Mouse (Mus musculus): ENCODE measurements around the gene Anxa2. TPM values are rescaled to one million over a fixed set of nuclear protein-coding genes. Genes with fewer than 3 reads are reported as not detected.

The Anxa2 gene
- total RNA-seq, 1 experiment, result 344 TPM

GRCm38 (mm10) chr9:69431863-69432555, 21.4 kb upstream of the Anxa2 start:
- in situ Hi-C loops (cut with MboI; ENCODE audit: low sequenced_read_pairs in 2 of 2, unreplicated experiment in 2 of 2), result no loop called here
- Histone ChIP-seq H3K9ac (ENCODE audit: insufficient read depth, low read depth, low read length, poor library complexity, severe bottlenecking) (no peak overlapping the region), H3K4me1 (ENCODE audit: control insufficient read depth in 2 of 2, insufficient read depth in 2 of 2, low read length in 2 of 2, poor library complexity in 1 of 2) (no peaks in the 10 kb centered on the region), H3K4me3 (ENCODE audit: insufficient read depth in 1 of 2, low read depth in 1 of 2, low read length in 2 of 2, poor library complexity in 1 of 2, severe bottlenecking in 1 of 2) (no peak overlapping the region), H3K36me3 (ENCODE audit: control insufficient read depth, insufficient read depth, low read length, poor library complexity, severe bottlenecking) (no peaks in the 10 kb centered on the region), H3K9me3 (ENCODE audit: control insufficient read depth, insufficient read depth, low read depth, low read length) (no peaks in the 10 kb centered on the region), H3K27ac (ENCODE audit: insufficient read depth, low read depth, low read length, poor library complexity, severe bottlenecking) (no peak overlapping the region)
- no peak for DNase-seq (ENCODE audit: low read depth, low spot score)
- TF ChIP-seq MAFK (IDR thresholded peaks at IDR 0.05; ENCODE audit: insufficient read depth, low read depth, low read length), result no peak
- no peak for TF ChIP-seq HCFC1 (IDR thresholded peaks at IDR 0.05; ENCODE audit: borderline replicate concordance, insufficient read depth, low read length)
- TF ChIP-seq ZNF384 (IDR thresholded peaks at IDR 0.05; ENCODE audit: low read depth, low read length), result no peak
- TF ChIP-seq ZC3H11A (IDR thresholded peaks at IDR 0.05; ENCODE audit: borderline replicate concordance, low read depth, low read length), result no peak
- TF ChIP-seq CHD2 (IDR thresholded peaks at IDR 0.05; ENCODE audit: low read depth, low read length), result no peak

GRCm38 (mm10) chr9:69435194-69435593, 18.2 kb upstream of the Anxa2 start:
- H3K27ac ChIP-seq (ENCODE audit: insufficient read depth, low read depth, low read length, poor library complexity, severe bottlenecking), result no peak overlapping the region
- H3K4me3 ChIP-seq (ENCODE audit: insufficient read depth in 1 of 2, low read depth in 1 of 2, low read length in 2 of 2, poor library complexity in 1 of 2, severe bottlenecking in 1 of 2), result no peak overlapping the region
- no peak for TF ChIP-seq CHD2 (IDR thresholded peaks at IDR 0.05; ENCODE audit: low read depth, low read length)
- no peak for TF ChIP-seq ZC3H11A (IDR thresholded peaks at IDR 0.05; ENCODE audit: borderline replicate concordance, low read depth, low read length)
- no peak for TF ChIP-seq MAFK (IDR thresholded peaks at IDR 0.05; ENCODE audit: insufficient read depth, low read depth, low read length)
- TF ChIP-seq HCFC1 (IDR thresholded peaks at IDR 0.05; ENCODE audit: borderline replicate concordance, insufficient read depth, low read length), result no peak
- TF ChIP-seq ZNF384 (IDR thresholded peaks at IDR 0.05; ENCODE audit: low read depth, low read length), result no peak
- in situ Hi-C loops (cut with MboI; ENCODE audit: low sequenced_read_pairs in 2 of 2, unreplicated experiment in 2 of 2), result no loop called here
- no peak for DNase-seq (ENCODE audit: low read depth, low spot score)
- no peaks in the 10 kb centered on the region for H3K36me3 ChIP-seq (ENCODE audit: control insufficient read depth, insufficient read depth, low read length, poor library complexity, severe bottlenecking)
- peaks cover 0 to 3% of the 10 kb centered on the region in 2 experiments; a peak in 1 of 4 replicates for H3K4me1 ChIP-seq (ENCODE audit: control insufficient read depth in 2 of 2, insufficient read depth in 2 of 2, low read length in 2 of 2, poor library complexity in 1 of 2)
- no peak overlapping the region for H3K9ac ChIP-seq (ENCODE audit: insufficient read depth, low read depth, low read length, poor library complexity, severe bottlenecking)
- H3K9me3 ChIP-seq (ENCODE audit: control insufficient read depth, insufficient read depth, low read depth, low read length), result no peaks in the 10 kb centered on the region

GRCm38 (mm10) chr9:69435662-69436061, 17.8 kb upstream of the Anxa2 start:
- no peak for TF ChIP-seq ZNF384 (IDR thresholded peaks at IDR 0.05; ENCODE audit: low read depth, low read length)
- no peak for TF ChIP-seq ZC3H11A (IDR thresholded peaks at IDR 0.05; ENCODE audit: borderline replicate concordance, low read depth, low read length)
- no peak for TF ChIP-seq HCFC1 (IDR thresholded peaks at IDR 0.05; ENCODE audit: borderline replicate concordance, insufficient read depth, low read length)
- no peak overlapping the region for H3K9ac ChIP-seq (ENCODE audit: insufficient read depth, low read depth, low read length, poor library complexity, severe bottlenecking)
- H3K4me1 ChIP-seq (ENCODE audit: control insufficient read depth in 2 of 2, insufficient read depth in 2 of 2, low read length in 2 of 2, poor library complexity in 1 of 2), result peaks cover 0 to 3% of the 10 kb centered on the region in 2 experiments; a peak in 1 of 4 replicates
- no peaks in the 10 kb centered on the region for H3K9me3 ChIP-seq (ENCODE audit: control insufficient read depth, insufficient read depth, low read depth, low read length)
- in situ Hi-C loops (cut with MboI; ENCODE audit: low sequenced_read_pairs in 2 of 2, unreplicated experiment in 2 of 2), result no loop called here
- no peak overlapping the region for H3K4me3 ChIP-seq (ENCODE audit: insufficient read depth in 1 of 2, low read depth in 1 of 2, low read length in 2 of 2, poor library complexity in 1 of 2, severe bottlenecking in 1 of 2)
- H3K27ac ChIP-seq (ENCODE audit: insufficient read depth, low read depth, low read length, poor library complexity, severe bottlenecking), result no peak overlapping the region
- no peaks in the 10 kb centered on the region for H3K36me3 ChIP-seq (ENCODE audit: control insufficient read depth, insufficient read depth, low read length, poor library complexity, severe bottlenecking)
- no peak for DNase-seq (ENCODE audit: low read depth, low spot score)

DNA sequence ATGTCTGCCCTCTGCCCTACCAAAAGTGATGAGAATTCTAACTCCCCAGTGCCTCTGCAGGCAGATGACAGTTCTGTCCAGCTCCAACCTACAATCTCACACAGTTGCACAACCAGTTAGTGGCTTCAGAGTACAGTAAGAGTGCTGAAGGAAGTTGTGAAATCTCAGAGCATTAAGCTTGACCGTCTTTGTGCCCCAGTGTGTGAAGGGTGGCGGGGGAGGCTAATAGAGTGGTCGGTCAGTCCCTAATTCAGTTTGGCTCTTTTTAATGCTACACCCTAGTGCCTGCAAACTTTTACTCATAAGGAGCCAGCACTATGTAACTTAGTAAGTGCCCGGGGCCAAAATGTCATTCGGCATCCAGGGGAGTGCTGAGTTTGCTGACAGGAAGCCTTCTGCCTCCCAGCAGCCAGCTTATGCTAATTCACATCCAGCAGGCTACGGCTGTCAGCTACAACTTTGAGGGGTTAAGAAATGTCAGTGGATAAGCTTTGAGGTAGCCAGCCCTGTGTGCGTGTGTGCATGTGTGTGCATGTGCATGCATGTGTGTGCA, 13.5 kb upstream of the Anxa2 start:
- no peak overlapping the region for H3K9ac ChIP-seq (ENCODE audit: insufficient read depth, low read depth, low read length, poor library complexity, severe bottlenecking)
- no peak overlapping the region for H3K27ac ChIP-seq (ENCODE audit: insufficient read depth, low read depth, low read length, poor library complexity, severe bottlenecking)
- no peak overlapping the region for H3K4me3 ChIP-seq (ENCODE audit: insufficient read depth in 1 of 2, low read depth in 1 of 2, low read length in 2 of 2, poor library complexity in 1 of 2, severe bottlenecking in 1 of 2)
- peaks cover 0 to 5% of the 10 kb centered on the region in 2 experiments; a peak in 1 of 4 replicates for H3K4me1 ChIP-seq (ENCODE audit: control insufficient read depth in 2 of 2, insufficient read depth in 2 of 2, low read length in 2 of 2, poor library complexity in 1 of 2)
- no peaks in the 10 kb centered on the region for H3K9me3 ChIP-seq (ENCODE audit: control insufficient read depth, insufficient read depth, low read depth, low read length)
- no peaks in the 10 kb centered on the region for H3K36me3 ChIP-seq (ENCODE audit: control insufficient read depth, insufficient read depth, low read length, poor library complexity, severe bottlenecking)
- TF ChIP-seq ZNF384 (IDR thresholded peaks at IDR 0.05; ENCODE audit: low read depth, low read length), result no peak
- TF ChIP-seq MAFK (IDR thresholded peaks at IDR 0.05; ENCODE audit: insufficient read depth, low read depth, low read length), result no peak
- TF ChIP-seq ZC3H11A (IDR thresholded peaks at IDR 0.05; ENCODE audit: borderline replicate concordance, low read depth, low read length), result no peak
- TF ChIP-seq CHD2 (IDR thresholded peaks at IDR 0.05; ENCODE audit: low read depth, low read length), result no peak
- TF ChIP-seq HCFC1 (IDR thresholded peaks at IDR 0.05; ENCODE audit: borderline replicate concordance, insufficient read depth, low read length), result no peak
- no peak for DNase-seq (ENCODE audit: low read depth, low spot score)
- in situ Hi-C loops (cut with MboI; ENCODE audit: low sequenced_read_pairs in 2 of 2, unreplicated experiment in 2 of 2), result no loop called here
